Mouse (Mus musculus) heart, postnatal 0 days (tissue): ENCODE data around the gene Sema3b.

ENCODE experiments used
- CTCF ChIP-seq: IDR thresholded peaks from 2 replicates; pipeline ENCODE4 v1.5.1; 2016; ENCODE audit warnings: antibody characterized with exemption, control low read depth, low read depth
- EP300 ChIP-seq: IDR thresholded peaks from 2 replicates; pipeline ENCODE4 v1.6.1; 2016; ENCODE audit warnings: antibody characterized with exemption, low read depth

DNA sequence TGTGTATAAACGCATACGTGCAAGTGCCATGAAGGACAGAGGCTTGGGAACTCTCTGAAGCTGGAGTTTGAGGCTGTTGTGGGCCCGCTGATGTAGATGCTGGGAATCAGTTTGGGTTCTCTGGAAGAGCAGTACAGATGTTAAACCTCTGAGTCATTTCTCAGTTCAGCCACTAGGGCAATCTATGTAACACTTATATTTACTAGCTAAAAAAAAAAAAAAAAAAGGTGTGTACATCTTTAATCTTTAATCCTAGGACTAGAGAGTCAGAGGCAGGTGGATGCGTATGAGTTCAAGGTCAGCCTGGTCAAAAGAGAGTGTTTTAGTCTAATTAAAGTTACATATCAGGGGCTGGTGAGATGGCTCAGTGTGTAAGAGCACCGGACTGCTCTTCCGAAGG lies 37.9 kb upstream of the Sema3b start:
- TF ChIP-seq CTCF: peak; percentile 19; the same call in 1 of the 2 replicates
- no peak for TF ChIP-seq EP300
